Mouse (Mus musculus) forebrain, postnatal 0 days (tissue): ENCODE measurements around the gene Fcrla. TPM values are rescaled to one million over a fixed set of nuclear protein-coding genes. Genes with fewer than 3 reads are reported as not detected.
A peak's percentile ranks its signal among the peaks of the same experiment; 100 is the strongest.

ENCODE experiments used
- ATAC-seq: fragments of 200-750 bp; cut with Nextera tagmentation; 2 replicates; pipeline ENCODE4 v1.8.0; 2017; ENCODE audit warnings: mild to moderate bottlenecking, moderate library complexity
- DNase-seq: peaks from one replicate; pipeline ENCODE4 v3.0.0-alpha.2; 2015
- H3K27ac ChIP-seq: fragments of 300-500 bp; sonication (generic); 2 replicates; pipeline ENCODE4 v1.5.1; 2014; ENCODE audit warnings: low read depth, mild to moderate bottlenecking, antibody characterized with exemption, low read length, moderate library complexity, mixed read lengths
- H3K27me3 ChIP-seq: fragments of 300-500 bp; sonication (generic); 2 replicates; pipeline ENCODE4 v1.6.1; 2014; ENCODE audit warnings: mild to moderate bottlenecking, low read length, mixed read lengths; ENCODE audit not compliant: insufficient read depth
- H3K36me3 ChIP-seq: fragments of 300-500 bp; sonication (generic); 2 replicates; pipeline ENCODE4 v1.6.1; 2014; ENCODE audit warnings: mild to moderate bottlenecking, moderate library complexity; ENCODE audit not compliant: insufficient read depth
- H3K4me1 ChIP-seq: fragments of 300-500 bp; sonication (generic); 2 replicates; pipeline ENCODE4 v1.6.1; 2014; ENCODE audit warnings: antibody characterized with exemption; ENCODE audit not compliant: insufficient read depth
- H3K4me2 ChIP-seq: fragments of 300-500 bp; sonication (generic); 2 replicates; pipeline ENCODE4 v1.6.1; 2014; ENCODE audit warnings: low read depth, mild to moderate bottlenecking, moderate library complexity
- H3K4me3 ChIP-seq: fragments of 300-500 bp; sonication (generic); 2 replicates; pipeline ENCODE4 v1.5.1; 2014; ENCODE audit warnings: low read depth, low read length, mixed read lengths
- H3K9ac ChIP-seq: fragments of 300-500 bp; sonication (generic); 2 replicates; pipeline ENCODE4 v1.6.1; 2014; ENCODE audit warnings: mild to moderate bottlenecking
- H3K9me3 ChIP-seq: fragments of 300-500 bp; sonication (generic); 2 replicates; pipeline ENCODE4 v1.6.1; 2016; ENCODE audit warnings: low read length
- CTCF ChIP-seq: sonication (generic); IDR thresholded peaks from 2 replicates; pipeline ENCODE4 v1.5.1; 2016; ENCODE audit warnings: antibody characterized with exemption, control low read depth, low read depth
- WGBS: fragments of 180-500 bp; shearing (Covaris S2); extraction: QIAGEN DNeasy Blood & Tissue Kit; methylation state at CpG from one replicate; pipeline ENCODE4 v1.1.7; 2014; 5-methylcytosine and 5-hydroxymethylcytosine counted together
- polyA plus RNA-seq: library from polyadenylated mRNA; unstranded; fragments of >200 nt; fragmentation: Nextera tagmentation; extraction: Ambion mirVana; gene quantifications from 2 replicates; pipeline ENCODE4 v1.2.1, GENCODE M21; 2015
- total RNA-seq: library from RNA; depleted of rRNA; stranded (reverse); fragments of >200 nt; gene quantifications from 2 replicates; pipeline ENCODE4 v1.2.3, GENCODE M21; 2014

The Fcrla gene
- total and polyA plus RNA-seq, 2 experiments from 2014 or later, result 0.11 TPM; not detected in 1

DNA sequence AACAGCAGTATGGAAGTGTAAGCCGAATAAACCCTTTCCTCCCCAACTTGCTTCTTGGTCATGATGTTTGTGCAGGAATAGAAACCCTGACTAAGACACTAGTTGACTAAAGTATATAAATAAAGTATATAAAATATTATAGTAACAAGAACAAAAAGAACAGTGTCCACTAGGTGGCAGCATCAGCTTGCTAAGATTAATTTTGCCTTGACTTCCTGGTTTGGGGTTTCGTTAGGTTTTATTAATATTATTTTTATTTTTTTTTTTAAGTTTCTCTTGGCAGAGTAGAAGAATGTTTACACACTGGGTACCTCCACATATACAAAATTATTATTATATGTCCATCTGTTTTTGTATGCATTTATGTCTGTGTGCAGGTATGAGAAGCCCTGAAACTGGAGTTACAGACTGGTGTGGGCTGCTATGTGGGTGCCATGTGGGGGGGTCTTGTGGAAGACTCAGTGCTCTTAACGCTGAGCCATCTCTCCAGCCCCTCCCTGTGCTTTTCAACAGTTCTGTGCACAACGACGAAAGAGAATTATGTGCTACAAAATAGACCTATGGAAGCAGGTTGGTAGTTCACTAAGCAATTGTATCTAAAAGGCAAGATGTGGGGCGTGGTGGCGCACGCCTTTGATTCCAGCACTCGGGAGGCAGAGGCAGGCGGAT is 26.4 kb downstream of the Fcrla start:
- Histone ChIP-seq H3K27ac (no peak overlapping the region), H3K27me3 (no peaks in the 10 kb centered on the region), H3K4me3 (no peak overlapping the region), H3K4me2 (no peak overlapping the region), H3K9me3 (no peaks in the 10 kb centered on the region), H3K36me3 (no peaks in the 10 kb centered on the region), H3K9ac (no peak overlapping the region), H3K4me1 (no peaks in the 10 kb centered on the region)
- 34% methylated on average over 10 of the region's 10 CpGs for WGBS
- peak; percentile 60 for TF ChIP-seq CTCF
- DNase-seq (peak; percentile 84), ATAC-seq (peak; percentile 27; the same call in 1 of the 2 replicates)

DNA sequence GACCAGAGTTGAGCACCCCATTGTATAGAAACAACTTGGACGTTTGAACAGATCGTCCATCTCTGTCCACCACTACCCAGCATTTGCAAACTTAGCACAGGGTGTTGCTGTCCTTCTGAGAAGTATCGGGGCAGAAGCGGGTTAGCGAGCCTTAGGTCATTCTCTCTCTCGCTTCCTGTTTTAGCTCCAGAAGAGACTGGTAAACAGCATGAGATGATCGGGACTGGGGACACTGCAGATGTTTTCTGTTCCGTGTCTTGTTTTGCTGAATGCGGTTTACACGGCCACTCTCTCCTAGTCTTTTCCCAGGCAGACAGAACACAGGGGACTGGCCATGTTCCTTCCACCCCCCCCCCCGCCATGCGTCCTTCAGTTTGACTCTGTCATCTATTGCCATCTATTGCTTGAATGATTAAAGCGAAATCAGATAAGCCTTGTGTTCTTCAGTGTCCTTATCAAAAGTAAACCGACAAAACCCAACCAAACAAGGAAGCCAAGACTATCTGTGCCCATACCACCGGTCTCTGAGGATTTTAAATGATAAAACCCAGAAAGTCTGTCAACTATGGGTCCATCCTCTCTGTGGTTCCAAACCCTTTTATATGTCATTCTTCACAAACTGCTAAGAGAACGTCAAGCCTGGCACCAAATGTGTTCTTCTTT is 28.8 kb downstream of the Fcrla start:
- H3K36me3 ChIP-seq, result no peaks in the 10 kb centered on the region
- peaks cover 3% of the 10 kb centered on the region; the same call in 1 of the 2 replicates for H3K27me3 ChIP-seq
- ATAC-seq (no peak), DNase-seq (no peak)
- WGBS, result 80% methylated on average over 16 of the region's 16 CpGs
- no peak overlapping the region for H3K4me2 ChIP-seq
- no peak overlapping the region for H3K27ac ChIP-seq
- TF ChIP-seq CTCF, result no peak
- no peaks in the 10 kb centered on the region for H3K4me1 ChIP-seq
- H3K9ac ChIP-seq, result no peak overlapping the region
- H3K9me3 ChIP-seq, result no peaks in the 10 kb centered on the region
- no peak overlapping the region for H3K4me3 ChIP-seq

DNA sequence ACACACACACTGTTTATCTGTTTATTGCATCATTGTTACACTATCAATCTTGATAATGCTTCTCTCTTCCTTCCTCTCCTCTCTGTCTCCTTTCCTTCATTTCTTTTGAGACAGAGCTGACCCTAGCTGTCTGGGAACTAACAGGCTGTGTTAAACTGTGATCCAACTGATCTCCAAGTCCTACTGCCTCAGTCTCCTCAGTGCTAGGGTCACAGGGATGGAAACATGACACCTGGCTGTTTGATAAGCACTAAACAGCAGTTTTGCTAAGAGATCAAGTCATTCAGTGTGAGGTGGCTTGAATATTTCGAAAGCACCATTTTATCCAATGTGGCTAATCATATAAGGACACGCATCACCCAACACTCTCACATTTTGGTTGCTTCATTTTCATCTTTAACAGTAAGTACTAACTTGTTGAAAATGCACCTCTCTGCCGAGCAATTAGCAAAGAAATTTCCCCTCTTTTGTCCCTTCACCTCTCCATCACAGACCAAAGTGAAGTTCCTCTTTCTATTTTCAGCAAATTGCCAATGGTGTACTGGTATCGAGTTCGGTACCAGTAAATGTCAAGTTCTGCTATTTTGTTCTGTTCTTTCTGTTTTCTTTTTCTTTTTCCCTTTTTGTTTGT is 30.6 kb downstream of the Fcrla start:
- no peaks in the 10 kb centered on the region for H3K4me1 ChIP-seq
- no peak overlapping the region for H3K4me2 ChIP-seq
- DNase-seq, result no peak
- WGBS, result 88% methylated on average over 5 of the region's 5 CpGs
- no peak for TF ChIP-seq CTCF
- H3K27ac ChIP-seq, result no peak overlapping the region
- no peaks in the 10 kb centered on the region for H3K9me3 ChIP-seq
- ATAC-seq, result no peak
- peaks cover 3% of the 10 kb centered on the region; the same call in 1 of the 2 replicates for H3K27me3 ChIP-seq
- H3K36me3 ChIP-seq, result no peaks in the 10 kb centered on the region
- H3K4me3 ChIP-seq, result no peak overlapping the region
- no peak overlapping the region for H3K9ac ChIP-seq

DNA sequence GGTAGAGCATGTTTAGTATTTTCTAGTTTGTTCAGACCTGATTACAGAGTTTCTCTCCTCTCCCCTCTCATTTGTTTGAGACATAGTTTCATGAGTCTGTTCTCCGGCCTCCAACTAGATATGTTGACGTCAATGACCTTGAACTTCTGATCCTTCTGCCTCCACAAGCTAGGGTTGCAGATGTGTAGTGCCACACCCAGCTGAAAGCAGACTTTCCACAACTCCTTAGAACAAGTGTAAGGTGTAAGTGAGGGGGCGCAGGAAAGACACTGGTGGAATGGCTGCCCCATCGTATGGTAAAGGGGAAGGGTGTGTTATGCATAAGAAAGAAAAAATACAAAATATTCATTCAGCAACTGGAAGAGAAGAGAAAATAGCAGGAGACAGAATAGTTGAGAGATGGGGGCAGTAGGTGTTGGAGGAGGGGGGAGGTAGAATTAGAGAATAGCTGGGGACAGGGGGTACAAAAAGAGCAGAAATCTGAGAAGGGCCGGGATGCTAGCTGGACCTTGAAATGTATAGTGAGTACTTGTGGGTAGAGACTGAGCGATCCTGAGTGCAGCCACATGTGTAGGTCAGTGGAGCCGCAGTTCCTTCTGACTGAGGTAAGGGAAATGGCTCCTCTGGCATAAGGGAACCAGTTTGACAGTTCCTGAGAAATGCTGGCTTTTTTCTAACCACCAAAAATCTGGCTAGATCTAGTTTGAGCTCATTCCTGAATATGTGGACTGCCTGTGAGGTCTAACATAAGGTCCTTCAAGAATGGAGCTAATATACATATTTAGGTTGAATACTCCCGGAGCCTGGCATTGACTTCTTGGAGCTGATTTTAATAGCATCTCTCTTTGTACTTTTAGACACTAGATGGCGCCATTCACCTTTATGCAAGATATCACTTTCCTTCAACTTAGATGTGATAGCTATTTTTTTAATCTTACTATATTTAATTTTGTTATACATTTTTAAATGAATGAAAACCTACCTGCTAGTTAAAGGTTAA is 32.5 kb downstream of the Fcrla start:
- ATAC-seq (peak; percentile 18; the same call in 1 of the 2 replicates), DNase-seq (peak; percentile 66)
- no peaks in the 10 kb centered on the region for H3K9me3 ChIP-seq
- H3K4me1 ChIP-seq, result no peaks in the 10 kb centered on the region
- WGBS, result 63% methylated on average over 9 of the region's 9 CpGs
- peaks cover 3% of the 10 kb centered on the region; the same call in 1 of the 2 replicates for H3K27me3 ChIP-seq
- no peaks in the 10 kb centered on the region for H3K36me3 ChIP-seq
- H3K4me2 ChIP-seq, result no peak overlapping the region
- no peak overlapping the region for H3K27ac ChIP-seq
- TF ChIP-seq CTCF, result peak; percentile 68
- no peak overlapping the region for H3K9ac ChIP-seq
- H3K4me3 ChIP-seq, result no peak overlapping the region

DNA sequence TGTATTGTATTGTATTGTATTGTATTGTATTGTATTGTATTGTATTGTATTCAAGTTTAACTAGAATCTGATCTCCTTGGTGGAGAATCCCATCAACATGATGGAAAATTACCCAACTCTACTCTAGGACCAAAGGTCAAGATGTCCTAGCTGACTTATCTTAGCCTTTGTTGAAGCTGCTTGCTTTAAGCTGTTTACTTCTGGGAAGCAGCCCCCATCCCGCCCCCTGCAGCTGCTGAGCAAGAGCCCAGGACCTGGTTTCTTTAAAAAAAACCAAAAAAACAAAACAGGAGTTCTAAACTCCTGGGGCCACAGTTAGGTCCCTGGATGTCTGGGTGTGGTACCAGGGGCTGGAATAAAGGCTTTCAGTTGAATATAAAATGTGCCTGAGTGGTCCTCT is 35.1 kb downstream of the Fcrla start:
- no peak overlapping the region for H3K4me3 ChIP-seq
- no peak overlapping the region for H3K27ac ChIP-seq
- H3K4me1 ChIP-seq, result no peaks in the 10 kb centered on the region
- H3K9me3 ChIP-seq, result no peaks in the 10 kb centered on the region
- ATAC-seq (no peak), DNase-seq (no peak)
- peaks cover 3% of the 10 kb centered on the region; the same call in 1 of the 2 replicates for H3K27me3 ChIP-seq
- WGBS, result 33% methylated on average over 1 of the region's 1 CpGs
- no peaks in the 10 kb centered on the region for H3K36me3 ChIP-seq
- no peak overlapping the region for H3K9ac ChIP-seq
- H3K4me2 ChIP-seq, result no peak overlapping the region
- no peak for TF ChIP-seq CTCF

DNA sequence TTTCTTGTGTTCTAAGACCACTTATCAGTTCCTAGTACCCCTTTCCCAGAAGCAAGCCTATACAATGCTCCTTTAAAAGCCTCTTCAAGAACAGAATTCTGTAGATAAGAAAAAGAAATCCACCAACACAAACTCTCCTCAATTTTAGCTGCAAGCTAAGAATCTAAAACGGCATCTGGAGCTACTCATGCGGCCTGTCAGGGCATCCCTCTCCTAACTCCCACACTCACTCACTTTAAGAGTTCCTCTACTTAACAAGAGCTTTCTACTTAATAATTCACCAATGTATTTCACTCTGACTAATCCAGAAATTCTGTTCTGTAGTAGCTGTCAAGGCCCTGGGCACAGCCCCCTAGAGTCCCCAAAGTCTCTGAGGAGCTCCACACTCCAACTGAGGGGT is 35.7 kb downstream of the Fcrla start:
- Histone ChIP-seq H3K4me2 (no peak overlapping the region), H3K4me1 (no peaks in the 10 kb centered on the region), H3K9ac (no peak overlapping the region), H3K27ac (no peak overlapping the region), H3K9me3 (no peaks in the 10 kb centered on the region), H3K4me3 (no peak overlapping the region), H3K36me3 (no peaks in the 10 kb centered on the region), H3K27me3 (peaks cover 3% of the 10 kb centered on the region; the same call in 1 of the 2 replicates)
- no peak for DNase-seq
- TF ChIP-seq CTCF, result no peak
- WGBS, result 83% methylated on average over 2 of the region's 2 CpGs
- no peak for ATAC-seq
